Mouse (Mus musculus) small intestine, adult 2 months (tissue): ENCODE measurements around the gene Socs3. TPM values are rescaled to one million over a fixed set of nuclear protein-coding genes. Genes with fewer than 3 reads are reported as not detected.

Experiments
- H3K27ac ChIP-seq: fragments of 200-500 bp; 2 replicates; pipeline ENCODE4 v1.5.1; 2012; ENCODE audit warnings: low read depth, low read length, control low read depth, inconsistent platforms; ENCODE audit not compliant: insufficient read depth
- H3K27me3 ChIP-seq: fragments of 200-500 bp; 2 replicates; pipeline ENCODE4 v1.6.1; 2012; ENCODE audit warnings: mild to moderate bottlenecking, moderate library complexity, low read length, inconsistent platforms; ENCODE audit not compliant: control insufficient read depth, insufficient read depth
- H3K36me3 ChIP-seq: fragments of 200-500 bp; 2 replicates; pipeline ENCODE4 v1.6.1; 2012; ENCODE audit warnings: mild to moderate bottlenecking, low read length, control low read depth, inconsistent platforms; ENCODE audit not compliant: control insufficient read depth, insufficient read depth
- H3K4me1 ChIP-seq: fragments of 200-500 bp; 2 replicates; pipeline ENCODE4 v1.6.1; 2012; ENCODE audit warnings: low read length, inconsistent platforms, mixed read lengths; ENCODE audit not compliant: control insufficient read depth, insufficient read depth, insufficient read length
- H3K4me3 ChIP-seq: fragments of 200-500 bp; 2 replicates; pipeline ENCODE4 v1.5.1; 2012; ENCODE audit warnings: low read depth, mild to moderate bottlenecking, control low read depth, inconsistent platforms, low read length, moderate library complexity
- CTCF ChIP-seq: fragments of 200-500 bp; IDR thresholded peaks from 2 replicates; pipeline ENCODE4 v1.5.1; 2012; ENCODE audit warnings: low read depth, mild to moderate bottlenecking, control low read depth, inconsistent platforms, low read length, moderate library complexity, mixed read lengths; ENCODE audit not compliant: insufficient replicate concordance, insufficient read length; ENCODE audit errors: extremely low read depth
- POLR2A ChIP-seq: fragments of 200-500 bp; IDR thresholded peaks from 2 replicates; pipeline ENCODE4 v1.6.1; 2012; ENCODE audit warnings: low read depth, mild to moderate bottlenecking, control low read depth, inconsistent platforms, low read length, moderate library complexity
- whole genome bisulfite sequencing: fragments of 180-500 bp; shearing (Covaris S2); methylation state at CpG from one replicate; pipeline ENCODE4 v1.1.7; 2018; 5-methylcytosine and 5-hydroxymethylcytosine counted together
- polyA plus RNA-seq: library from polyadenylated mRNA; depleted of rRNA; stranded (reverse); fragments of >200 nt; gene quantifications from 2 replicates; pipeline ENCODE4 v1.2.3, GENCODE M21; 2012

Gene Socs3
- polyA plus RNA-seq, 1 experiment: 47.2 TPM

DNA sequence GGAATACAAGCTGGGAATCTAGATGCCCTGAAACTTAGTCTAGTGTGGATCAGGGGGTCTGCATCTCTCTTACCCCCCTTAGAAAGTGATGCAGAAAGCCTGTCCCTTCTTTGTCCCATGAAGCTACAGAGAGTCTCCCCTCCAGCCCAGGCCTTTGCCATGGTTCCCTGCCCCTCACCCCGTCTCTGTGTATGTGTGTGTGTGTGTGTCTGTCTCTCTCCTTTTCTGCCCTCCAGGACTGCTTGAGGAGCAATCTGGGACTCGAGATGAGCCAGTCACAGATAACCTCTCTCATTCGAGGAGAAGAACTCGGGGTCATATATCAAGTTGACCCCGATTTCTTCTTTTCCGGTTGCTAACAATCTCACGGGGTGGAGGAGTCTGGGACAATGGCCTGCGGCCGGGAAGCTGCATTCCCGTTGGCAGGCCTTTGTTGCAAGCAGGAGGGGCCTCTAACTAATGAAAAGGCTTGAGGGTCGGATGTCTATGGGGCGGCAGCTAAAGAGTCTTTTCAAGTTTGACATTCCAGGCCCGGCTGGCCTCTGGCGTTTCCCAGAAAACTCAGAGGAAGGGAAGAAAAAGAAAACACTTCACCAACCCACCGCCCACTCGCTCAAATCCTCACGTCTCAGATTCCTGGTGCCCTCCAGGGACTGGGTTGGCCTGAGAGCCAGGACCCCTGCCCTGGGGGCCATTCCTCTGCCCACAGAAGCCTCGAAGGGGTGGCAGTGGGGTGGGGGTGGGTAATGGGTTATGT is 5.5 kb upstream of the Socs3 start:
- H3K4me3 ChIP-seq: no peak overlapping the region
- no peaks in the 10 kb centered on the region for H3K27me3 ChIP-seq
- no peaks in the 10 kb centered on the region for H3K36me3 ChIP-seq
- no peak overlapping the region for H3K27ac ChIP-seq
- WGBS: 78% methylated on average over 18 of the region's 18 CpGs
- no peak for TF ChIP-seq POLR2A
- no peak for TF ChIP-seq CTCF
- H3K4me1 ChIP-seq: peaks cover 24% of the 10 kb centered on the region

DNA sequence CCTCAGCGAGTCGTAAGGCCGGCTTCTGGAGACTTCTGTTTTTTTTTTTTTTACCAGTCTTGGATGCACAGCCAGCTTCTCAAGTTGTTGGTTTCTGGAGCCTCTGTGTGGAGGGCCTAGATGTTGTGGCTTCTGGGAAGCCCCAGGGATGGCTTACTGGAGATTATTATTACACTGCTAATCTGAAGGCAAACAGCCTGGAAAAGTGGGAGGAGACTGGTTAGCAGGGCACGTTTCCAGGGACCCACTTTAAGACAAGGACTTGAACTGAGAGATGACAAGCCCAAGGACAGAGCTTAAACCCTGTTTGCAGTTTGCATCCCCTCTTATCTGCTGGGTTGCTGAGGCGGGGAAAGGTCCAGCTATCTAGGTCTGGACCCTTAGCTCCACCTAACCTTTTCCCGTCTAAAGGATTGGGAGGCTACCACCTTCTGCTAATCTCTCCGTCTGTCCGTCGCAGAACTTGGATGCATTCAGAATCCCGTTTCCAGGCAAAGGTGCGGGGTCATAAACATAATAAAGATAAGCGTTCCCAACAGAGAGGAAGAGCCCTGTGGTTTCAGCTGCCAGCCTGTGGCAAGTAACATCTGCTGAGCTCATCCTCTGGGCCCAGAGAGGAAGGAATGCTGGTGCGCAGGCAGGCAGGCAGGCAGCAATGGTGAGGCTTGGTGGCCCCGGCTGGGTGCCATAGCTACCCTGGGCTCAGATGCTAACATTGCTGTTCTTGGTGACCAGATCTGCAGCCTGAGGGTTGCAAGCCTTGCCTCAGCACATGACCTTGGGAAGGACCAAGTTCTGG is 4.7 kb upstream of the Socs3 start:
- H3K4me1 ChIP-seq: peaks cover 25% of the 10 kb centered on the region
- 22% methylated on average over 14 of the region's 14 CpGs for WGBS
- H3K27ac ChIP-seq: 0 out of 2 replicates have a peak overlapping the region, but pooled peaks have one; percentile 1
- H3K4me3 ChIP-seq: no peak overlapping the region
- H3K36me3 ChIP-seq: no peaks in the 10 kb centered on the region
- no peaks in the 10 kb centered on the region for H3K27me3 ChIP-seq
- no peak for TF ChIP-seq CTCF
- no peak for TF ChIP-seq POLR2A

DNA sequence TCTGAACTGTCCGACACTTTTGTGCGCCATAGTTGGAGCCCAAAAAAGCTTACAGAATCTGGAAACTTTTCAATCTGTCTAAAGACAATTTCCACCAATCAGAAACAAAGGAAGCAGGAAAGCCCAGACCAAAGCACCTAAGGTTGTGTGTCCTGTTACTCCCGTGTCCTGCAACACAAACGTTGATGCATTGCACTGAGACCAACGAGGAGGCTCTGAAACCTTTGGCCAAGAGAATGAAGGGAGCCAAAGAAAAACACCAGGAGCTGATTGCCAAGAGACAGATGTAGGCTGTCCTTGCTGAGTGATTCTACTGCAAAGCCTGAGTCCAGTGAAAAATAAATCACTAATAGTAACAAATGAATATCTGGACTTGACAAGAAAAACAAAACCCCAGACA is 3.7 kb upstream of the Socs3 start:
- TF ChIP-seq POLR2A (no peak), CTCF (no peak)
- H3K27ac ChIP-seq: no peak overlapping the region
- H3K27me3 ChIP-seq: no peaks in the 10 kb centered on the region
- WGBS: 53% methylated on average over 5 of the region's 5 CpGs
- no peak overlapping the region for H3K4me3 ChIP-seq
- peaks cover 25% of the 10 kb centered on the region for H3K4me1 ChIP-seq
- H3K36me3 ChIP-seq: no peaks in the 10 kb centered on the region

DNA sequence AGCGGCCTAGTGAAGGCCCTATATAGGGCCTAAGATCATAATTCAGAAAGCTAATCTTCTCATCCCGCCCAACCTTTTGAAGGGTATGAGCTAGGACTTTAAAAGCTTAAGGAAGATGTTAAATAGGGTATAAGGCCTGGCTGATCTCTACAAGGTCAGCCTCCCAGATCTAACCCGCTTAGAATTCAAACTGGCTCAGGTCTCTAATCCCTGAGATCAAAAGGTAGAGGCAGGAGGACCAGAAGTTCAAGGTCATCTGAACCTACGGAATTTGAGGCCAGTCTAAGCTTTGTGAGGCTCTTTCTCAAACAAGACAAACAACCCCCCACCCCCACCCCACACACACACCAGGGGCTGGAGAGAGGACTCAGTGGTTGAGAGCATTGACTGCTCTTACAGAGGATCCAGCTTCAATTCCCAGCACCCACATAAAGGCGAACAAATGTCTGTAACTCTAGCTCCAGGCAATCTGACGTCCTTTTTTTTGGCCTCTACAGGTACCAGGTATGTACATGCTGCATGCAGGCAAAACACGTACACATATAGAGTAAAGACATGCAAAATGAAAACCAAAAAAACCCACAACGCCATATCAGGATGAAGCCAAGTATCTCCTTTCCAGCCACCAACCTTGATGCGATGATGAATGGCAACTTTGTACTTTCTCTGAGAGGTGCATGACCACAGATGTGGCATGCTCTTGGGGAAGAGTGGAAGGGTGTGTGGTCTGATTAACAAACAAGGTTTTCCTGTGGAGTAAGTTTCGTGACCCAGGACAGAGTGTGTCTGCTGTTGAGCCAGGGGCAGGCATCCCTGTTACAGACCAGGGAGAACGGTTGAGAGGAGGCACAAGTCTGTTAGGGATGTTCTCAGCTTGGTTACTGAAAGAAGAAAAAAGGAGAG is 3.1 kb upstream of the Socs3 start:
- Histone ChIP-seq H3K4me1 (peaks cover 25% of the 10 kb centered on the region), H3K4me3 (no peak overlapping the region), H3K27me3 (no peaks in the 10 kb centered on the region), H3K36me3 (peaks cover 1% of the 10 kb centered on the region), H3K27ac (no peak overlapping the region)
- TF ChIP-seq POLR2A: no peak
- no peak for TF ChIP-seq CTCF
- WGBS: 91% methylated on average over 11 of the region's 11 CpGs

DNA sequence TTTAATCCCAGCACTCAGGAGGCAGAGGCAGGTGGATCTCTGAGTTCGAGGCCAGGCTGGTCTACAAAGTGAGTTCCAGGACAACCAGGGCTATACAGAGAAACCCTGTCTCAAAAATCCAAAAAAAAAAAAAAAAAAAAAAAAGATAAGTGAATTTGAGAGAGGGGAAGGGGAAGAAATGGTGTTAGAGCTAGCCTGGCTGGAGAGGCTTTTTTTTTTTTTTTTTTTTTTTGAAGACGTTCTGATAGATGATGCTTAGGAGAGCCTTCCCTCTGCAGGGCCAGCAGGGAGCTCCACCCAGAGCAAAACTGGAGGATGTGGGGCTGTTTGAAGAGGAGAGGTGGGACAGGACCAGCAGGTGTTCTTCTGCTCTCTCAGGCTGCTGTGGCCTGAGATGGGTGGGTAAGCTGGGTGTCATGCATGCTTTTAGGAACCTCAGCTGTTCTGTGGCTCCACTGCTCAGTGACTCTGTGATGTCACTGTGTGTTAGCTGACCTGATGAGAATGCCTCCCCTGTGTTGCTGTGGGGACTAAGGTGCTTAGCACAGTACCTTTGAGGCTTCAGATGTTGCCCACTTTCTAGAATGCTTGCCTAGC is 1.9 kb upstream of the Socs3 start:
- Histone ChIP-seq H3K27ac (no peak overlapping the region), H3K27me3 (no peaks in the 10 kb centered on the region), H3K36me3 (peaks cover 13% of the 10 kb centered on the region), H3K4me1 (peaks cover 36% of the 10 kb centered on the region), H3K4me3 (no peak overlapping the region)
- 68% methylated on average over 2 of the region's 2 CpGs for WGBS
- TF ChIP-seq CTCF (no peak), POLR2A (no peak)

DNA sequence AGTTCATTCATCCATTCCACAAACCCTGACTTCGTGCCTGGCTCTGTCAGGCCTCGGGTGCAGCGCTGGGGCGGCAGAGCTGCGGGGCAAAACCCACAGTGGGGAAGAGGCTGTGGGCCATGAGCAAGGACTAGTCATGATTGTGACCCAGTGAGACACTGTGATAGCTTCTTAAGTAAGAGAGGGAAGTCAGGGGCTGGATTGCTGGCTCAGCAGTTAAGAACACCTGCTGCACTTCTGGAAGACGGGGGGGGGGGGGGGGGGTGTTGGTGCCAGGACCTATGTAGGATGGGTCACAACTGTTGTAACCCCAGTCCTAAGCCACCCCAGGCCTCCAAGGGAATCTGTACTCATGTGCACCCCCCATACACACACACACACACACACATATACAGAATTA is 1.3 kb upstream of the Socs3 start:
- H3K4me3 ChIP-seq: no peak overlapping the region
- WGBS: 81% methylated on average over 6 of the region's 6 CpGs
- no peak overlapping the region for H3K27ac ChIP-seq
- no peaks in the 10 kb centered on the region for H3K27me3 ChIP-seq
- TF ChIP-seq POLR2A: no peak
- TF ChIP-seq CTCF: no peak
- peaks cover 42% of the 10 kb centered on the region for H3K4me1 ChIP-seq
- H3K36me3 ChIP-seq: peaks cover 19% of the 10 kb centered on the region
